Mouse (Mus musculus): ENCODE data around the gene Fryl.
"Not testable (repeated sequence)": the region's sequence is repeated elsewhere in the genome, so short reads cannot be mapped to it uniquely, and the experiment has no call there.

Gene Fryl

GRCm38 (mm10) chr5:73102342-73102989 is 154.0 kb downstream of the Fryl start:
- no peak for DNase-seq (ENCODE audit: low read depth, low spot score)

GRCm38 (mm10) chr5:73092236-73092635 is 164.2 kb downstream of the Fryl start:
- peak; percentile 49 for DNase-seq (ENCODE audit: low read depth, low spot score)

DNA sequence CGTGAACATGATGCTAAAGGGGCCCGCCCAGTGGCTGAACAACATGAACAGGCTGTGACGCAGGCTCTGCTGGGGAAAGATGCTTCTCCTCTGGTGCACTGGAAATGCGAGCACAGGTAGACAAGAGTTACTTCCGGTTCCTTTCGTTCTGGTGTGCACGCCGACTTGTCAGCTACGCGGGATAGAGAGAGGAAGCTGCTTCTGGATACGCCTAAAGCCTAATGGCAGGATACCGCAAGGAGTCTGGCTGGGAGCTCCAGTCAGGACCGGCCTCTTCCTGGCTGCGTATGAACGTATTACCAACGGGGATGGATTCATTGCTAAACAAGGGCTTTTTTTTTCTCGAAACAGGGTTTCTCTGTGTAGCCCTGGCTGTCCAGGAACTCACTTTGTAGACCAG is 167.3 kb downstream of the Fryl start:
- no peak for DNase-seq (ENCODE audit: low read depth, low spot score)

- DNase-seq (ENCODE audit: low read depth, low spot score), result no peak
These were observed 174.9 kb downstream of the Fryl start for GRCm38 (mm10) chr5:73081496-73081895.

DNA sequence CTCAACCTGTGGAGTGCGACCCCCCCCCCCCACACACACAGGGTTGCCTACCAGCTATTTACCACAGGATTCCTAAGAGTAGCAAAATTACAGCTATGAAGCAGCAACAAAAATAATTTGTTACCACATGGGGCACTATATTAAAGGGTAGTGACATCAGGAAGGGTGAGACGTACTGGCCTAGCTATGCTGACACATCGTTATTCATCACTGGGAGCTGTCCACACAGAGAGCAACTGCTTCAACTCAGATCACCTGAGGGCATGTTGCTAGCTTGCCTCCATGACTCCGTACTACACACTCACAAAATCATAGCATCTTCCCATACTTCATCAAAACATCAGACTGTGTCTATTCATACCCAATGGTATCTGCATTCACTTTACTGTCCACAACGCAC is 176.6 kb downstream of the Fryl start:
- no peak for DNase-seq (ENCODE audit: low read depth, low spot score)

DNA sequence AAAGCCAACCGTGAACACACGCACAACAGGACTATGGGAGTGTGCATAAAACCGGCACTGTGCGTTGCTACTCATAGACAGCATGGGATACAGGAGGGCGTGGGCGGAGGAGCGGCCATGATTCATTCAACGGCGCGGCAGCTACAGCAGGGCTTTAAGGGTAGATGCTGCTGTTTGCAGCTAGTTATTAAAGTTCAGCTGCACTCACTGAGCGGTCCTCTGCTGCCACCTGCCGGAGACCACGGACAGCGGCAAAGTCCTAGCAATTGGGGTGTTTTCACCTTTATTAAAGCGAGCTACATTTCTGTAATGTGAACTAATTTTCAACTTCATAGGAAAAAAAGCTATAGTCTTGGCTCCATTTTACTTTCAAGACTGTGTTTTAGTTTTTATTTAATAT is 185.1 kb downstream of the Fryl start:
- DNase-seq (ENCODE audit: low read depth, low spot score), result peak; percentile 71

- DNase-seq (ENCODE audit: low read depth, low spot score), result no peak
These were observed 189.5 kb downstream of the Fryl start for GRCm38 (mm10) chr5:73066946-73067345.

DNA sequence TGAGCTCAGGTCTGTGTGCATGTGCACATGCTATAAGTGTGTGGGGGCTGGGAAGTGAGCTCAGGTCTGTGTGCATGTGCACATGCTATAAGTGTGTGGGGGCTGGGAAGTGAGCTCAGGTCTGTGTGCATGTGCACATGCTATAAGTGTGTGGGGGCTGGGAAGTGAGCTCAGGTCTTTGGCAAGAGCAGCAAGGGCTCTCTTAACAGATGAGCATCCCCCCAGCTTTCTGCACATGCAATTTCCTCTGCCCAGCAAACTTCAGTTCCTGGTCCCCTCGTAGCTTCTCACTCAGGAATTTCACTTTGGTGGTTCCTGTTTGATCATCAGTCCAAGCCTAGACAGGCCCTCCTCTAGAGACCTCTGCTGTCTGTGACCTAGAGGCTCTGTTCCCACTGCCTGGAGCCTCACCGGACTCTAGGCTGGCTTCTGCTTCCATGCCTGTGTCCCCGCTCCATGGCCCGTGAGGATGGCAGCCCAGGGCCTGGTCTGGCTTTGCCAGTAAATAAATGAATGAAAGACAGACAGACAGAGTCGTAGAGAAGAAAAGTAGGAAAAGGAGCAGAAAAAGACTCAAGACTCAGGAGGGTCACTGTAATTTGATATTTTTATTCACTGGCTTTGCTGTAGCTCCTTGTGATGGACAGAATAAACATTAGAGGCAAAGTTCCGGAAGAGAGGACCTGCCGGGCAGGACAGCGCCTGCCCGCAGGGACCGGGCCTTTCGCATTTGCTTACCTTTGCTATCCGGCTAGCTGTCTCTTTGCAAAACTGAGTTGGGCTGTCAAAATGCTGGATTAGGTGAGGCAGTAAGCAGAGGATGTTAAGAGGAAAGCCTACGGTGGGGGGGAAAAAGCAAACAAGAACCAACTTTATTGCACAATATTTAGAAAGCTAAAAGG is 192.4 kb downstream of the Fryl start:
- DNase-seq (ENCODE audit: low read depth, low spot score), result no peak

GRCm38 (mm10) chr5:73061506-73062155 is 194.8 kb downstream of the Fryl start:
- DNase-seq (ENCODE audit: low read depth, low spot score), result no peak

GRCm38 (mm10) chr5:73056937-73057336 is 199.5 kb downstream of the Fryl start:
- DNase-seq (ENCODE audit: low read depth, low spot score), result no peak

DNA sequence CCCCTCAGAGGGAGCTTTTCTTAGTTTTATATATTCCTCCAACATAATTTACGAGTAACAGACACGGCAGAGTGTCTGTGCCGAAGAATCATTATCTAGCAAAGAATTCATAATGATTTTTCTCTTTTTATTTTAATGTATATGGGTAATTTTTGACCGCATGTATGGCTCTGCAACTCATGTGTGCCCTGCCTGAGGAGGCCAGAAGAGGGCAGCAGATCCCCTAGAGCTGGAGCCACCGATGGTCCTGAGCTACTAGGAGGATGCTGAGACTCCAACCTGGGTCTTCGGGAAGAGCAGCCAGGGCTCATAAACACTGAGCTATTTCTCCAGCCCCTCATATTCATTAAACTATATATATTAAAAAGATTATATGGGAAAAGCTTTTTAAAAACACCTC is 200.0 kb downstream of the Fryl start:
- DNase-seq (ENCODE audit: low read depth, low spot score), result no peak

GRCm38 (mm10) chr5:73053933-73054332 is 202.5 kb downstream of the Fryl start:
- no peak for DNase-seq (ENCODE audit: low read depth, low spot score)

- DNase-seq (ENCODE audit: low read depth, low spot score), result no peak
These were observed 208.7 kb downstream of the Fryl start for GRCm38 (mm10) chr5:73047651-73048245.

- no peak for DNase-seq (ENCODE audit: low read depth, low spot score)
These were observed 212.4 kb downstream of the Fryl start for GRCm38 (mm10) chr5:73044055-73044454.

DNA sequence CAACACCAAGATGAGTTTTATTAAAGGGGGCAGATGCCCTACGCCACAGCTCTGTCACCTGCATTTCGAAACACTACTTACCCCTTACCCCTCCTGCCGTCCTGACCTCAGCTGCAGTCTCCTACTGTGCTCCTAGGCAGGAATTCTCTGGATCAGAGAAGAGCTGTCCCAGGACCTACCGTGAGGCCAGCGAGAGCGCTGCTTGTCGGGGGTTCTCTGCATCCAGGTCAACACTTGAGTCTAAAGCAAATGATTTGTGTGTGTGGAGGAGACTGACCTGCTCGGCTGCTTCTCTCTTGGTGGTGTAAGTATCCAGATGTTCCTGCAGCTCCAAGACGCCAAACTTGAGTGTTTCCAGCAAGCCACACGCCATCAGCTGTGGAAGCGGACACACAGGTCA is 223.9 kb downstream of the Fryl start:
- DNase-seq (ENCODE audit: low read depth, low spot score), result no peak

DNA sequence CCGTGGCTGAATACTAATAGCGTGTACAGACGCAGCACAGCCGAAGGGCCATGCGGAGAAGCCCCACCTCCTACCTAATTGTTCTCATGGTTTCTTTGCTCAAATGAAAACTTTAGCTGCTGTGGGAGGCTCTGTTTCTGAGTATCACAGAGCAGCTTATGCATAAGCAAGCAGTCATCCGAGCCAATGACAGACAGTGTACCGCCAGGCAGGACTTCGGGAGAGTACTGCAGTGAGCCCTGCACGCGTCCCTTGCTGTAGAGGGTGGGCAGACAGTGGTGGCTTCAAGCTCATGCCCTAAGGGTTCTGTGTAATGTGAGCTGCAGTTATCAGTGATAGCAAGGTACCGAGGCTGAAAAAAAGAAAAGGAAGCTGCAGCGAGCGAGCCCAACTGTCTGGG is 227.8 kb downstream of the Fryl start:
- DNase-seq (ENCODE audit: low read depth, low spot score), result no peak

- no peak for DNase-seq (ENCODE audit: low read depth, low spot score)
These were observed 232.6 kb downstream of the Fryl start for GRCm38 (mm10) chr5:73023801-73024200.

DNA sequence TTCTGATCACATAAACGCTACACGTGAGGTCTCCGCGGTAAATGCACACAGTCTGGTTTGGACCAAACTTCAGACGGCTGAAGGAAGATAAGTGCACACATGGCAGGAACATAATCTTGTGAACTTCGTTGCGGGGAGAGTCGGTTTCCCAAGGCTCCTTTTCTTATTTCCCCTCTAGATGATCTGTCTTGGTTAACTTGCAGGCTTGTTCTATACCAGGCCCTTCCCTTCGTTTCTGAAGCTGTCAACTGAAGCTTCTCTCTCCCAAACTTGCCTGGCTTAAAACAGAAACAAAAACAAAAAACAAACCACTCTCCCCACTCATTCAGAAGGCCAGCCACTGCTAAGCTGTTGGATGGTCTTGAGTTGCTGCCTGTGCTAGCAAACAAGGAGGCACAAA is 241.7 kb downstream of the Fryl start:
- no peak for DNase-seq (ENCODE audit: low read depth, low spot score)

DNA sequence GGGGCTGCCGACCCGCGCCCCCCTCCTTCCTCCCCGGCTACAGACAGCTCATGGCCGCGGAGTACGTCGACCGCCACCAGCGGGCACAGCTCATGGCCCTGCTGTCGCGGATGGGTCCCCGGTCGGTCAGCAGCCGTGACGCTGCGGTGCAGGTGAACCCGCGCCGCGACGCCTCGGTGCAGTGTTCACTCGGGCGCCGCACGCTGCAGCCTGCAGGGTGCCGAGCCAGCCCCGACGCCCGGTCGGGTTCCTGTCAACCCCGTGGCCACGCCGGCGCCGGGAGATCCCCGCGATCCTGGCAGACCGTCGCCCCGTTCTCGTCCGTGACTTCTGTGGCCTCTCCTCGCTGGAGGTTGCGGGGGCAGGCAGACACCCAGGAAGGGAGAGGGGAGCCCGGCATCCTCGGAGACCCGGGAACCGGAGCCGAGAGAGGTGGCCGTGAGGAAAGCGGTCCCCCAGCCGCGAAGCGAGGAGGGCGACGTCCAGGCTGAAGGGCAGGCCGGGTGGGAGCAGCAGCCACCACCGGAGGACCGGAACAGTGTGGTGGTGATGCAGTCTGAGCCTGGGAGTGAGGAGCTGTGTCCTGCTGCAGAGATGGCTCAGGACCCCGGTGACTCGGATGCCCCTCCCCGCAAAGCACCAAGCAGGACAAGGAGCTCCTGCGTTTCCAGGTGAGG is 242.7 kb downstream of the Fryl start:
- DNase-seq (ENCODE audit: low read depth, low spot score), result not testable (repeated sequence)

GRCm38 (mm10) chr5:73012884-73013610 is 243.4 kb downstream of the Fryl start:
- not testable (repeated sequence) for DNase-seq (ENCODE audit: low read depth, low spot score)

DNA sequence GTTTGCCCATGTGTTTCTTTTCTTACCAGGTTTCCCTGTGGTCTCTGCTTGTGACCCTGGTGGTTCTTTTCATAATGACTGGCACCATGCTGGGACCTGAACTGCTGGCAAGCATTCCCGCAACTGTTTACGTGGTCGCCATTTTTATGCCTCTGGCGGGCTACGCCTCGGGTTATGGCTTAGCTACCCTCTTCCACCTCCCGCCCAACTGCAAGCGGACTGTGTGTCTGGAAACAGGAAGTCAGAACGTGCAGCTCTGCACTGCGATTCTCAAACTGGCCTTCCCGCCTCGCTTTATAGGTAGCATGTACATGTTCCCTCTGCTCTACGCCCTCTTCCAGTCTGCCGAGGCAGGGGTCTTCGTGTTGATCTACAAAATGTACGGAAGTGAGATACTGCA is 244.6 kb downstream of the Fryl start:
- not testable (repeated sequence) for DNase-seq (ENCODE audit: low read depth, low spot score)
